Mouse (Mus musculus): Measurements from ENCODE around the gene Pdia6.

Pdia6 gene

DNA sequence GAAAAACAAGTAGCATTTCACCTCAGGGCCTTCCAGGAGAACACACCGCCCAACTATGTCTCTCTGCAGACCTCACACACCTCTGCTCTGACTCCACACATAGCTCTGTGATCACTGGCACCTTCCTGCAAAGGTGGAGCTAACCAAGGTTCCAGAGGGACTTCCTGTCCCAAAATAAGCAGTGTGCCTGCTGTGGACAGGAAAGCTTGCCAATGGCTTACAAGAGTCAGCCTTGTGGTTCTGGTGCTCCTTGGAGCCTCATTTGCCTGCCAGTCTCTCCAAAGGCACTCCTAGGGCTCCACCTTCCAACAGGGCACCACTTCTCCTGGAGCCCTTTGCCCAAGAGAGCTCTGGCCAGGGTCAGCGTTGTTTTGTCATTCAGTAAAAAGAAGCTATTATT is 1.5 kb upstream of the Pdia6 start:
- DNase-seq (ENCODE audit: low spot score in 2 of 2): no peak

DNA sequence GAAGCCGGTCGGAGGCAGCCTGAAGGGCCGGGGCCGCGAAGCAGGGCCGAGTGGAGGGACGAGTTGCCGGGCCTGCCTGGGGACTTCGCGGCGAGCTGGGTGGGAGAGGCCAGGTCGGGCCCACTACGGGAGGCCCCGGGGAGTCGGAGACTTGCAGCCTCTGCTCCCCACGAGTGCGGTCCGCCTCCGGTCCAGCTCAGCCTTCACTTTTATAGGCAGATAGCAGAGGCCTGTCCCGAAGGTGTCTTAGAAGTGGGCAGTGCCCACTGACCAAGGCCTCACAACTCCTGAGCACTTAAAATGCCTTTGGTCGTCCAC is 287 bp downstream of the Pdia6 start:
- DNase-seq (ENCODE audit: low spot score in 2 of 2): no peak

DNA sequence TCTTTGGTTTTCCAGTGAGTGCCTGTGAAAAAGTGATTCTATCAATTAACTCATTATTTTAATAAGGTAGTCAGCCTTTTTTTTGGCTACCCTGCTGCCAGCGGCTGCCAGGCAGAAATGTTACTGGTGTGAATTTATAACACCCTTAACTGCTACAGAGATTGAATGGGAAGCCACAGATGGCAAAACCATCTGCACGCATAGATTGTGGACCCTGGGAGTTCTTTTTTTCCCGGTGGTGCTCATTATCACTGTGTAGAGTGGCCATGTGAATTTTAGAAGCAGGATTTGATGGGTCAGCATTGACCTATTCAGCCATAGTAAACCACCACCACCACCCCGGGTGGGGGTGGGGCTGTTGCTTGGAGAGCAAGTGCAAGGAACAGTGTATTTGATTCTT is 971 bp downstream of the Pdia6 start:
- DNase-seq (ENCODE audit: low spot score in 2 of 2): no peak

DNA sequence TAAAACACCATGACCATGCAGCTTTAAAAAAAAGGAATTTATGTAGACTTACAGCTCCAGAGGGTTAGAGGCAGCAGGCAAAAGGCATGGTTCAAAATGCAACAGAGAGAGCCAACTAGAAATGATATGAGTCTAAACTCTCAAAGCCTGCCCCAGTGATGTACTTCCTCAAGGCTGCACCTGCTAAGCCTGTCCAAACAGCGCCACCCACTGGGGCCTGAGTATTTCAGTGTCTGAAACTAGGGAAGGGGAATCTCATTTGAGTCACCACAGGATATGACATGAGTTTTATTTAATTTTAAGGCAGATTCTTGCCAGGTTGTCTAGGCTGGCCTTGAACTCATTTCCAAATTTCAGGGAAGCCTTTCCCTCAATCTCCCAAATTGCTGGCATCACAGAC is 4.9 kb downstream of the Pdia6 start:
- DNase-seq (ENCODE audit: low spot score in 2 of 2): peak; percentile 25 to 53

DNA sequence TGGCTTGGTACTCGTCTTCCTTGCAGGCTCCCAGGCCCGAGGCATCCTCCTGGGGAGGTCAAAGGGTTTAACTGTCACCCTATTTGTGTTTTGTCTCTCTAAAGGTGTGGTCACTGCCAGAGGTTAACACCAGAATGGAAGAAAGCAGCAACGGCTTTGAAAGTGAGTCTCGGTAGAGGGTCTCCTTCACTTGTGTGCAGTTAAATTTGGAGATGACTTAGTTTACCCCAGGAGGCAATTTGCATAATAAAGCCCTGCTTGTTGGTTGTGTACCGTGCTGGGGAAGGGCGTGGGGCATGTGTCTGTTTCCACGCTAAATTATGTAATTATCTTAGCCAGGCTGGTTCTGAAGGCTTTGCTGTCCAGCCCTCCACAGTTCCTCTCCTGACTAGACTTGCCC is 7.5 kb downstream of the Pdia6 start:
- no peak for DNase-seq (ENCODE audit: low spot score in 2 of 2)

DNA sequence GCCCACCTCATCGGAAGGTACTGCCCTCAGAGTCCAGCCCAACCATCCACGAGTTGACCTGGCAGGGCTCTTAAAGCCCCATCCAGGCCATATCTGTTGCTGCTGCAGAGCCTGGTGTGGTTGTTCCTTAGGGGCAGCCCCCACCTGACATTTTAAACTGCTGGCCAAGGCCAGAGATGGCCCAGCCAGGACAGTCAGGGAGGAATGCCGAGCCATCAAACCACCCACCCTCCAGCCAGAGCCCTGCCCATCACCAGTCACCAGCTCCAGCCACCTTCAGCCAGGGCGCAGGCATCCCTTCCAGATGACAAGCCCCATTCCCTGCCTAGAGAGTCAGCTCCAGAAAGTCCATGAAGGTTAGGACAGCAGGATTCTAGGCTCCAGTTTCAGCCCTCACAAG is 22.2 kb downstream of the Pdia6 start:
- DNase-seq (ENCODE audit: low spot score in 2 of 2): no peak

DNA sequence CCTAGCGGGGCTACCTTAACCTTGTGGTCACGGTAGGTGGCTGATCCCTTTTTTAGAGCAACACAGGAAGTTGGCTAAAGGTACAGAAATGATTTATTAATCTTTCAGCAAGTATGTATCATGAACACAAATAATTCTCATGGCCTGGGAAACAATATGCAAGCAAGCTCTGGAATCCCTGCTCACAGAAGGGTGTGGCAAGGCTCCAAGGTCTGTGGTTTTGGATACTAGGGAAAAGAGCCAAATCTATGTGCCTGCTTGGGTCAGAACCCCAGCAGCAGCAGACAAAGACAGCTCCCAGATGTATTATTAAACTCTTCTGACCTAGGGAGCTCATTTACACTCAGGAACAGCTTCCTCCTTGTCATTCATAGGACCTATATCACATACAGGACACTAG is 22.7 kb downstream of the Pdia6 start:
- DNase-seq (ENCODE audit: low spot score in 2 of 2): no peak

DNA sequence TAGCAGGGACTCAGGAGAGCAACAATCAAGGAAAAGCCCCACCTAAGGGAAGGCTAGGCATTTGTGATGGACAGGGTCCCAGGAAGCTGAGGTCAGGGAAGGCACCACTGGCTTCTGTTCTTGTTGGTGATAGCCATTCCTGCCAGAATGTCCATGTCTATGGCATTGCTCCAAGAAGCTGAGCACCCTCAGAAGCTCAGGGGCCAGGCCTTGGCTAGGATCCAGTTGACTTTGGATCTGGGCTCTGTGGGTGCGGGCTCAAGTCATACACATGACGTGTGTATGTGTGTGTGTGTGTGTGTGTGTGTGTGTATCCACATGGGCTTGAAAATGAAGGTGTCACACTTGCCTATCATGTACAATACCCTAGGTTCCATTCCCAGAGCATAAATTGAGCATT is 23.6 kb downstream of the Pdia6 start:
- no peak for DNase-seq (ENCODE audit: low spot score in 2 of 2)

DNA sequence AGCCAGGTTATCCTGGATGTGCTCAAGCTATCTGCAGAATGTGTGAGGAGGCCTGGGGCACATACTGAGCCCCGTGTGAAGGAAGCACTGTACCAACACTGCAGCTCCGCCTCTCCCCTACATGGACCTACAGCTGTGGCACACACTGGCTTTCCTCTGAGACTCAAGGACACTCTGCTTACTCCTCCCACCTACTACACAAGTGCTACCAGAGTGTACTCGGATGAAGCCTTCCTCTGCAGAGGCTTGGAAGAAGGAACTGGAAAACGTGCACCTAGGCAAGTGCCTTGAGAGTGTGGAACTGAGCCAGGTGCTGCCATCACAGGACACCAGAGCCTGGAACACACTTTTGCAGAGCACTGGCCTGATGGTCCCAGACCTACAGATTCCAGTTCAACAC is 24.2 kb downstream of the Pdia6 start:
- no peak for DNase-seq (ENCODE audit: low spot score in 2 of 2)

DNA sequence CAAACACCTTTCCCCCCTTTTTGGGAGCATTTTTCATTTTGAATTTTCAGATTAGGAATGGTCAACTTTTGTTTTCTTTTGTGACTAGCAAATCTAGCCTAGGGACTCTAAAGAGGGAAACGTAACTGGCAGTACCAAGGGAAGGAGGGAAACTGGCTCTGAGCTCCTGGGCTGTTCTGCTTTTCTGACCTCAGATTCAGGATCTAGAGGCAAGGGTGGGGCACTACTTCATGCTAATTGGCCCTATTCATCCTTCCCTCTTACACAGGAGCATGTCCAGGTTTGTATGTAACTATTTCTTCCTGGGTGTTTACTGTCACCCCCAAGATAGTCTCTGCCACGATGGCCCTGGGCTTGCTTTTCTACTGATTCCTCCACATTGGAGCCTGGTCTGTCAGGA is 30.6 kb downstream of the Pdia6 start:
- no peak for DNase-seq (ENCODE audit: low spot score in 2 of 2)

DNA sequence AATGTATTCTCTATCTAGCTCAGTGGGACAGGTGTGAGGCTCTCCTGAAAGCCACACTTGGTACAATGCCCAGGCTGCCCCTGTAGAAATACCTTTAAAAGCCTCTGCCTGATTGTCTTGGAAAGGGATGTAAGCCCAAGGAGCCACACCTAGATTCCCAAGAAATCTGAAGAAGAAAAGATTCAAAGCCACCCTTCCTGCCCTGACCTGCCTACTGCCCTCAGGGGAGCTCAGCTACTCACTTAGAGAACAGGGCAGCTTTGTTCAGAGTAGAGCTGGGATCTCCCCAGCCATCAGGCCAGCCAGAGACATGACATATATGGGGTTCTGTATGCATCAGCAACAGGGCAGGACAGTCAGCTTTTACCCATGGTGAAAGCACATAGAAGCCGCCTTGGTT is 33.6 kb downstream of the Pdia6 start:
- no peak for DNase-seq (ENCODE audit: low spot score in 2 of 2)

DNA sequence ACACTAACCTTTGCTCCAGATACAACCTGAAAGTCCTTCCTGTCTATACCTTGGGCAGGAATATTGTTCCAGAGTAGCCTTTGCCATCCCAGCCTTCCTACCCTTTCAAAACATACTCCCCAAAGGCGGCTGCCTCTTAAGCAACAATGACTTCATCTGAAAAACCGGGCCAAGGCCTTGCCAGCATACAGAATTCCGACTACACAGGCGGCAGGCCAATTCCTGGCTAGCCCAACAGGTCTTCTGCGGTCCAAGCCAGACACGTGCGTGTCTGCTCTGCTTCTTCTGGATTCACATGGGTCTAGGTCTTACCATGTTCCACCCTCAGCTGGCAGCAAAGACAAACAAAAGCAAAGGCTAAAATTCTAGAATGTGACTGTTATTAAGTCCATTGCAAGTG is 39.1 kb downstream of the Pdia6 start:
- DNase-seq (ENCODE audit: low spot score in 2 of 2): no peak

DNA sequence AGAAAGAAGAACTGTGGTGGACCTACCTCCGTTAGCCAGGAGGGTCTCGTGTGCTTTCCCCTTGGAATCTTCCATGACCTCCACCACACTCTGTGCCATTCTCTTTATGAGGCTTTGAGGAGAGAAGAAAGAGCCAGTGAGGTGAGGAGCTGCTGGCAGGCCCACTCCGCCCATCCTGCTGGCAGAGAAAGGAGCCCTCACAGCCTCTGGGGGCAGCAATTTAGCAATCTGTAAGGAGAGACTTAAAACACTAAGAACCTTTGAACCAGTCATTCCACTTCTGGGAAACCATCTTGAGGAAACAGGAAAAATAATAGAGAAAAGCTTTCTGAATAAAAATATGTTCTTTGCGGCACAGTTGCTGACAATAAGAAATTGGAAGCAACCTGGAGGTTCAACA is 41.9 kb downstream of the Pdia6 start:
- no peak for DNase-seq (ENCODE audit: low spot score in 2 of 2)

DNA sequence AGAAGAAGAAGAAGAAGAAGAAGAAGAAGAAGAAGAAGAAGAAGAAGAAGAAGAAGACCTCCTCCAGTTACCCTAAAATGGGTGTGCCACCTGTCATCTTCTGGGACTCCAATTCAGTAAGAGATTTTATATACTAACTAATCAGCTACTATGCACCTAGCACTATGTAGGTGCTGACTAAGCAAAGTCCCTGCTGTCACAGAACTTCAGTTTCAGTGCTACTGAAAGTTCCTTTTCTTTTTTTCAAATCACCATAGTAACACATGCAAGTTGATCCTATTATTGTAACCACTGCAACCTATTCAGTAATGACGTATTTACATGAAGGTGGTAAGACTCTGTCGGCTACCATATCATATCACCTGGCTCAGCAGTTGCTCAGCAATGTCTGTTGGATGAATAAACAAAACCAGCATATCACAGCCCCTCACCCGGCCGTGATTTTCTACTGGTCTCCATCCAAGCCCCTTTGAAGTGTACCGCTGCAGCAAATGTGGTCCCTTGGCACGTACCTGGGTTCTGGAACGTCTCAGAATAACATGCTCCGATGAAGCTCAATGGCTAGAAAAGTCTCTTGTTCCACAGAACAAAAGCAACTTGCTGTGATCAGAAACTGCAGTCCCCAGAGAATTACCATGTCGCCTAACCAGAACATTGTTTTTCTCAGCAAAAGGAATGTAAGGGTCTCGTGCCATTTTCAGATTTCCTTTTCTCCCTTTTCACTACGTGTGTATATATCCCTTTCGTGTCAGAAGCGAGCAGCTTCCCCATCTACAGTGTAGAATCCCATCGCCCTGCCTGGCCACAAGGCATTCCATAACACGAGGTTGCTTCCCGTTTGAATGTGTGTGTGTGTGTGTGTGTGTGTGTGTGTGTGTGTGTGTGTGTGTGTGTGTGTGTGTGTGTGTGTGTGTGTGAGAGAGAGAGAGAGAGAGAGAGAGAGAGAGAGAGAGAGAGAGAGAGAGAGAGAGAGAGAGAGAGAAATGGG is 44.8 kb downstream of the Pdia6 start:
- DNase-seq (ENCODE audit: low spot score in 2 of 2): no peak

DNA sequence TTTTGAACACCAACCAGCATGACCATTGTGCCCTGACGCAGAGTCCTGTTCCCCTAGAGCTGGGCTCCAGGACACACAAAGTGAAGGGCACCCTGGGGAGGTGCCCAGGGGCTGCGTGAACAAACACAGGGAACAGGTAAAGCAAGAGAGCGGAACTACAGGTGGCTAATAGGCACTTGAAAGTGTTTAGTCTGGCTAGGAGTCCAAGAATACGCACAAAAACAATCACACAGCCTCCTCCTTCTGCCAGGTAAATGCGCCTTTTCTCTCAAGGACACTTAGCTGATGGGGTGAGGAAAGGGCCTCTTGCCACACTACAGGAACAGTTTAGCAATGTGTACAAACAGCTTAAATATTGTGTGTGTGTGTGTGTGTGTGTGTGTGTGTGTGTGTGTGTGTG is 49.8 kb downstream of the Pdia6 start:
- DNase-seq (ENCODE audit: low spot score in 2 of 2): no peak

DNA sequence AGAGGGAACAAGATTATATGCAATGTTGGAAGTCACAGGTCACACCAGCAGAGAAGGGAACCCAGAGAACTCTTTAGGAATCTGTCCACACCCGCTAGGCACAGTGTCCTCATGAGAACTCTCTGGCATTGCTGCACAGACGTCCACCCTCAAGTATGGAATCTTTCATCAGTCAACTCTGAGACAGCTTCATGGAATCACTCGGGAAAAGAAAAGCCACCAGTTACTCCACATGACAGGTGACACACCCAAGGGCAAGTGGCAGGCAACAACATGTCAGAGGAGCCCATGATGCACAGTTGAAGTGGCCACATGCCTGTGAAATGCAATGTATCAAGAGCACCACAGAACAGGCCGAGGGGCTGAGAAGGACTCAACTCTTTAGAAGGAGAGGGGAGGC is 51.6 kb downstream of the Pdia6 start:
- no peak for DNase-seq (ENCODE audit: low spot score in 2 of 2)

DNA sequence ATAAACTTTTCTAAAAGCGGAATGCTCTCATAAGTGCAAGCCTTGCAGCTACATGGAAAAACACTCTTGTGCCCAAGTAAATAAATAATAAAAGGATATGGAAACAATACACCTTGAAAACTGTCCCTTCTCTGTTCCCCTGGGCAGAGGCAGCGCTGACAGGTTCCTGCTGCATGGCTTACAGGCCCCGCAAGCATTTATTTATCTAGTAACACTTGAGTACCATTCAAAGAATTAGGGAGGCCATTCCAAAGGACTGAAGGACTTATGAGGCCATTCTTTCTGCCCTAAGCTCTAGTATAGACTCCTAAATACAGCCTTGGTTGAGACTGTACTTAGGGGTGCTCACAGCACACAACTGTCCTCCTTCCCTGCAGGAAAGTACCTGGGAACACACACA is 52.1 kb downstream of the Pdia6 start:
- no peak for DNase-seq (ENCODE audit: low spot score in 2 of 2)

DNA sequence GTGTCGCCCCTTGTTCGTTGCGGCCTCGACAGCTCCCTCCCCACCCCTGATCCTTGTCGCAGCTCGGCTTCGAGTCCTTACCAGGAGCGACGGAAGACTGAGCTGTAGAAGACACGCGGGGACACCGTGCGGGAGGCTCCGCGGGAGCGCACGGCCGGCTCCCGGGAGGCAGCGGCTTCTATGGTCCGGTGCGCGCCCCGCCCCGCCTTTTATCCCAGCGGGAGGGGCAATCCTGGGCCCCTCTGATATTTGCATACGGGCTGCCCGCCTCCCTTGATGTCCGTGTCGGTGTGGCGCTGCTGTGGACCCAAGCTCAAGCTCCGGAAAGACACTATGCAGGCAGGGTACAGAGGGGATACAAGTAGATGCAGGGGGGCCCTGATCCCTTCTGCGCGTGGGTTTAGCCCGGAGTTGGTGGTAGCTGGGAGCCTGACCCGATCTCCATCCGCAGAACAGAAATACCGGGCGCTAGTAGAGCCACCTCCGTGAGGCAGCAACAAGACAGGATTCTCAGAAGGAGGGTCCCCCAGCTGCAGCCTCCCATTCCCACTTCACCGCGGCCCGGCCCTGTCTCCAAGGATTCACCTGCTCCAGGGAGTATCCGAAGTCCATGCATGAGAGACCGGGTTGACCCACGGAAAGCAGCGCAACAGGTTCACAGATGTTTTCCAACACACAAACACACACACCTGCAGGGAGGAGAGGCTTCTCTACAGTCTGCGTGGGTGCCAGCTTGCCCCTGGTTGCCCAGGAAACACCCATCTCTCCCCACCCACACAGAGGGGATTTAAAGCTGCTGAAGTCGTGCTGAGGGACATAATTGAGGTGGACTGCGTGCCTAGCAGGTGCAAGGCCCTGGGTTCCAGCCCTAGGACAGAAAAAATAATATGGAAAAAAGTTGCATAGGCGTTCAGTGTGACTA is 58.5 kb downstream of the Pdia6 start:
- DNase-seq (ENCODE audit: low spot score in 2 of 2): no peak

DNA sequence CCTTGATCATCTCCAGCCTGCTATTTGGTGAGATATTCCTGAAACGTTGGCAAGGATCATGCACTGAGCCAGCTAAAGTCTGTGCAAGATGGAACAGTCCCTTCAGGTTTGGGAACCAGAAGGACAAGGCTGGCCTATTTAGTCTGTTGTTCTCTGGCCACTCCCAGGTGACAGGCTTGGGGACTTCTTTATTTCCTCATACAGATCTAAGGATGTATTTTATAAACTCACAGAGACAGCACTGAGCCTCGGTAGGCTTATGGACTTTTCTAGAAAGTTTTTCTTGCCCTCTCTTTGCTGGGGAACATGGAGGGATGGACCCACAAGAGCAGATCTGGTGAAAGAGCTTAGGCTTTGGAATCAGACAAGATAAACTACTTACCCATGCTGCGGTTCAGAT is 62.9 kb downstream of the Pdia6 start, which contains the start of gene Atp6v1c2:
TSS of gene Atp6v1c2 (minus strand) at position 101 of the 400 bp plus-strand sequence.
- DNase-seq (ENCODE audit: low spot score in 2 of 2): no peak

DNA sequence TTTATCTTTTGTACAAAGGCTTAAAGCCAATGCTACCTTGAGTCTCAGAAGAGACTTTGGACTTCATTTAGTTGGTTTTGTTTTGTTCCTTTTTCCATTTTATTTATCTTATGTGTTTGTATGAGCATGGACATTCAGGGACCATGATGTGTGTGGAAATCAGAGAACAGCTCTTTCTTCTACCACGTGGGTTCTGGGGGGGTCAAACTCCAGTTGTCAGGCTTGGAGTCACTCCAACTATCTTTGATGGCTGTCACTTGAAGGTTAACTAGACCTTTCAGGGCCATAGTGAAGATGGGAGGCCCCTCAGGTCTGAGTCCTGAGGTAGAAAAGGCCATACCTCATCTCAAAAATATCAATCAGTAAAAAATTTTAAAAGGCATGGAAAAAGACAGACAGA is 67.1 kb downstream of the Pdia6 start:
- no peak for DNase-seq (ENCODE audit: low spot score in 2 of 2)
